Mouse (Mus musculus): ENCODE results near the gene Lasp1.

Gene Lasp1

GRCm38 (mm10) chr11:97874396-97874795 is 75.6 kb downstream of the Lasp1 start:
- no peak for DNase-seq (ENCODE audit: low read depth)

- DNase-seq (ENCODE audit: low read depth): no peak
These were observed 78.5 kb downstream of the Lasp1 start for GRCm38 (mm10) chr11:97877341-97877740.

- DNase-seq (ENCODE audit: low read depth): no peak
These were observed 81.6 kb downstream of the Lasp1 start for GRCm38 (mm10) chr11:97880362-97880761.

GRCm38 (mm10) chr11:97883542-97883917 is 84.7 kb downstream of the Lasp1 start:
- DNase-seq (ENCODE audit: low read depth): peak; percentile 94

DNA sequence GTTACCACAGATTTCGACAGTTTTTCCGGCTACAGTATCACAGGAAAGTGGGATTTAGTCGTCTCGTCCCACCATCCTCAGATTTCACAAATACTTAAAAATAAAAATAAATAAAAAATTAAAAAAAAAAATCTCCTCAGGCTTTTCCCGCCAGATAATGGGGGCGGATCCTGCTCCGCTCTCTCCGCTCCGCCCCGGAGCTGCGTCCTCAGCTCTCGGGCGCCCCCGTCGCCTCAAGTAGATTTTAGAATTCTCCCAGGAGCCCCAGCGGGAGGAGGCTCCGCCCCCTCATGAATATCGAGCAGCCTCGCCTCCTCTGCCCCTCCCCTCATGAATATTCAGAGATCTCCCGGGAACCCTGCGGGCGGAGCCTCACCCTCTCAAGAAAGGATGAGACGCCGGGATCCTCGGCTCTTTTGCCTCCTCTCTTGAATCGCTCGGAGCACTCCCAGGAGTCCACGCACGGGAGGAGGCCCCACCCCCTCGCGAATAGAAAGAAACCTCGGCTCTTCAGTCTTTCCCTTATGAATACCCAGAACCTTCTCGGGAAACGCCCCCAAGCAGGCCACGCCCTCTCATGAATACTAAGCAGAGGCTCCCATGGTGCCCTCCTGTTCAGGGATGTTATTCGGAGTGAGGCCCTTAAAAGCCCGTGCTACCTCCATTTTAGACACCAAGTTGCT is 85.3 kb downstream of the Lasp1 start, which contains the start of gene Fbxo47:
TSS of gene Fbxo47 (minus strand) at position 237 of the 683 bp plus-strand sequence.
- peak; percentile 98 for DNase-seq (ENCODE audit: low read depth)

GRCm38 (mm10) chr11:97884601-97885185 is 85.9 kb downstream of the Lasp1 start:
- no peak for DNase-seq (ENCODE audit: low read depth)

DNA sequence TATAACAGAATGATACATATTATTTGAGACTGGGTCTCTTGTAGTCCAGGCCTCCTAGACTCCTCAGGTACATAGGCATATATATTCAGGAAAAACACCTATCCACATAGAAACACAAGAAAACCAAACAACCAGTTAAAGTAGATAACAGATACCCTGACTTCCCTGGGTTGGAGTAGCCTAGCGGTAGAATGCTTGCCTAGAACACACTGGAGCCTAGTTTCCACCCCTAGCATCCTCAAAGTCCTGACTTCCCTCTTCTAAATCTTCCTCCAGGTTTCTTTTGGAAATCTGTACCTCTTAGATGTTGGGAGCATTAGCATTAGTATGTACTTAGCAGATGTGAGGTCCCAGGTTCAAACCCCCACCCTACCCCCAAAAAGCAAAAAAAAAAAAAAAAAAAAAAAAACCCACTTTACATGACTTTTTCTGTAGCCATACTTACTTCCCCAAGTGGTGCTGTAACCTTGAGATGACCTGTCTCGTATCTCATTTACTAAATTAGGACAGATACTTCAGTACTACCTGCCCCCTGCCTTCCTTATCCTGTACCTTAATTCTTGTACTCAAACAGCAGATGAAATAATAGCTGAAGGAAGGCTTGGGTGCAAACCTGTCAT is 86.6 kb downstream of the Lasp1 start:
- no peak for DNase-seq (ENCODE audit: low read depth)

Data from naive thymus-derived CD4-positive, alpha-beta T cell, adult 2 months (primary cell).